Mouse (Mus musculus) megakaryocyte, embryonic 14.5 days (primary cell): ENCODE results near the gene Tor2a. TPM values are rescaled to one million over a fixed set of nuclear protein-coding genes. Genes with fewer than 3 reads are reported as not detected.

Source experiments
- H3K27me3 ChIP-seq: replicated peaks from 2 replicates; pipeline ENCODE3; 2012; ENCODE audit warnings: inconsistent platforms
- H3K36me3 ChIP-seq: replicated peaks from 2 replicates; pipeline ENCODE3; 2012; ENCODE audit warnings: low read length, inconsistent platforms, mixed read lengths
- H3K4me1 ChIP-seq: 2 replicates; pipeline ENCODE4 v1.6.1; 2012; ENCODE audit warnings: inconsistent platforms
- H3K4me3 ChIP-seq: replicated peaks from 2 replicates; pipeline ENCODE3; 2012; ENCODE audit warnings: moderate library complexity, mild to moderate bottlenecking, inconsistent platforms
- H3K9me3 ChIP-seq: 2 replicates; pipeline ENCODE4 v1.6.1; 2012; ENCODE audit warnings: inconsistent platforms
- FLI1 ChIP-seq: IDR thresholded peaks from 2 replicates; pipeline ENCODE4 v1.6.1; 2012; ENCODE audit warnings: low read length, inconsistent platforms, mixed read lengths
- GATA1 ChIP-seq: IDR thresholded peaks from 3 replicates; pipeline ENCODE4 v1.6.1; 2012; ENCODE audit warnings: mixed read lengths, low read length, inconsistent platforms, borderline replicate concordance
- polyA plus RNA-seq: library from polyadenylated mRNA; stranded (reverse); fragments of >175 nt; gene quantifications from 2 replicates; pipeline ENCODE4 v1.2.3, GENCODE M21; 2012; ENCODE audit warnings: low replicate concordance; ENCODE audit not compliant: insufficient read depth

The Tor2a gene
- polyA plus RNA-seq, 1 experiment, result 30.1 TPM

DNA sequence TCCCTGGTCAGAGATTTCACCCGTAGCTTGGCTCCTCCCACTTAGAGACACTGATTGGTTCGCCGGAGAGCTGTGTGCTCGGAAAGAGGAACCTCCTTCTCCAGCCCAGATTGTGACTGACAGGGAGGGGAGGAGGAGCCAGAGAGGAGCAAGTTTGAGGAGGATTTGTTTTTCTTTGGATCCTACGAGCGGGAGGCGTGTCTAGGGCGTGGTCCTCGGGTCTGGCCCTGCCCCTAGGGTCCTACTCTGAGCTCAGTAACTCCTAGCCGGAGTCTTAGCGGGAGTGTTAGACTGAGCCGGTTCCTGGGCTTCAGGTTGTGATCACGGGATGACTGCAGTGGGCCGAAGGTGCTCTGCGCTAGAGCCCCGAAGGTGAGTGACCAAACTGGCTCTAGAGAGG, 29.6 kb upstream of the Tor2a start:
- Histone ChIP-seq H3K9me3 (0 out of 2 replicates have a peak, but pooled peaks cover 4% of the 10 kb centered on the region), H3K27me3 (no peaks in the 10 kb centered on the region), H3K4me3 (peak overlapping the region; percentile 88), H3K4me1 (peaks cover 68% of the 10 kb centered on the region), H3K36me3 (peaks cover 57% of the 10 kb centered on the region)
- no peak for TF ChIP-seq FLI1
- TF ChIP-seq GATA1, result no peak

DNA sequence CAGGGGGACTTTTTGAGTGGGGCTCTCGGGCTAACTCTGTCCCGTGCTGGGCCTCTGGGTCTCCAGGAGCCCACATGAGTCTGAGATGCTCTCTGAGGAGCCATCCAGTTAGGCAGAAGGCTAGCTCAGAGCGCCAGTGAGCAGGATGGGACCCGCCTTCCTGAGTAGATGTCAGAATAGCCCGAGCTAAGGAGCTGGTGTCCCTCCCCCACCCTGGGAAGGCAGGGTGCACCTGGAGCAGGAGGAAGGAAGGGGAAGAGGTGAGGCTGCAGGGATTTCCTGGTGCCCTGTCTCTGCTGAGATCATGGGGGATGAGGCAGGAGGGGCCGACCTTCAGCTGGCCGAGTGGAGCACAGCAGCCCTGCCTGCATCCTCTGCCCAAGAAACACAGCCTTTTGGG, 28.6 kb upstream of the Tor2a start:
- peak overlapping the region; percentile 56 for H3K4me3 ChIP-seq
- H3K9me3 ChIP-seq, result 0 out of 2 replicates have a peak, but pooled peaks cover 4% of the 10 kb centered on the region
- peaks cover 67% of the 10 kb centered on the region for H3K4me1 ChIP-seq
- H3K36me3 ChIP-seq, result peaks cover 61% of the 10 kb centered on the region
- TF ChIP-seq GATA1, result no peak
- TF ChIP-seq FLI1, result no peak
- no peaks in the 10 kb centered on the region for H3K27me3 ChIP-seq

GRCm38 (mm10) chr2:32729547-32729946, 27.5 kb upstream of the Tor2a start:
- Histone ChIP-seq H3K4me1 (peaks cover 70% of the 10 kb centered on the region), H3K9me3 (0 out of 2 replicates have a peak, but pooled peaks cover 4% of the 10 kb centered on the region), H3K27me3 (no peaks in the 10 kb centered on the region), H3K36me3 (peaks cover 62% of the 10 kb centered on the region), H3K4me3 (no peak overlapping the region)
- TF ChIP-seq GATA1 (no peak), FLI1 (no peak)

DNA sequence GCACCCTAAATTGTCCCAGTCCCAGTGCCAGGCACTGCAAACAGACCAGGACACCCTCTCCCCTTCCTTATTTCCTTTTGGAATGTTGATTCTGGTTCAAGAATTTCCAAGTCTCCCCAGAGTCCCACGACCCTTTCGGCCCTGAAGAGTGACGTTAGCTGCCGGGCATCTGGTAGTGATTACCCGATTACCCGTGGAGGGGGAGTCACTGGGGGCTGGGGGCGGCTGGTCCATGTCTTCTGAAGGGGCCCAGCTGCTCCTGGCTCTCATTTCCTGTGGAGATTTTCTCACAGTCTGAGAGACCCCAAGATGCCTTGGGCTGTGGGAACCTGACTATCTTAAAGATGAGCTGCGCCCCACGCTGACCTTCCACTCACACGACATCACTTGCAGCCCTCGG, 26.2 kb upstream of the Tor2a start:
- no peaks in the 10 kb centered on the region for H3K9me3 ChIP-seq
- peaks cover 73% of the 10 kb centered on the region for H3K4me1 ChIP-seq
- H3K36me3 ChIP-seq, result peaks cover 50% of the 10 kb centered on the region
- no peak for TF ChIP-seq GATA1
- no peak for TF ChIP-seq FLI1
- H3K4me3 ChIP-seq, result no peak overlapping the region
- H3K27me3 ChIP-seq, result no peaks in the 10 kb centered on the region

DNA sequence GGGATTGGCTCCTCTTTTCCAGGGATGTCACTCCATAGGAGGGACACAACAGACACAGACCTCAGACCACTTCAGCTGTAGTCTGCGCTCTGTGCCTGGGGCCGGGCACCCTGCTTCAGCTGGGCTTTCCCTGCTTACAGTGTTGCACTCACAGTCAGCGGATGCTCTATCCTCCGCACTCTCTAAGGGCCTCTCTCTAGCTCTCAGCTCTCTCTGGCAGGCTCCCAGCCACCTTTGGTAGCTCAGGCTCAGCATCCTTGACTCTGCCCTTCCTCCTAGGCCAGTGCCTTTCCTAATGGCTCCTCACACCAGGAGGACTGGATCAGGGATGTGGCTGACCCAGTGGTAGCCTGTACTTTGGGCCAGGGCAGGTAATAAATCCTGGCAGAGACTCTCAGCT, 25.1 kb upstream of the Tor2a start:
- Histone ChIP-seq H3K4me3 (no peak overlapping the region), H3K4me1 (peaks cover 83% of the 10 kb centered on the region), H3K36me3 (peaks cover 47% of the 10 kb centered on the region), H3K27me3 (no peaks in the 10 kb centered on the region), H3K9me3 (no peaks in the 10 kb centered on the region)
- TF ChIP-seq GATA1, result no peak
- no peak for TF ChIP-seq FLI1

DNA sequence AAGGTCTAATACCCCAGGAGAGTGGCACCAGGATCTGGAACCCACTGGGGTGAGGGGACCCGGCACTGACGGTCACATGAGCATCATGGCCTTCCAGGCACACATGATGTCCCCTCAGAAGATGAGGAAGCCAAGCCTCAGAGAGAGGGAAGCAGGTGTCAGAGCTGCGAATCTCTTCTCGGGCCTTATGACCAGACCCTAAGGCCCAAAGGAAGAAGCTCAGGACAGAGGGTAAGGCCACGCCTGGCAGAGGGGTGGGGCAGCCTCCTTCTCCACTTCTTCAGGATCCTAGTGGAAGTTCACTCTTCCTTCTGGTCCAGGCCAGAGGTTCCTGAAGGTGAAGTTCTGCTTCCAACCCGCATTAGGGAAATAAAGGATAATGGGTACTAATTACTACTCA, 24.3 kb upstream of the Tor2a start:
- no peaks in the 10 kb centered on the region for H3K27me3 ChIP-seq
- no peak for TF ChIP-seq GATA1
- TF ChIP-seq FLI1, result no peak
- no peak overlapping the region for H3K4me3 ChIP-seq
- no peaks in the 10 kb centered on the region for H3K9me3 ChIP-seq
- H3K36me3 ChIP-seq, result peaks cover 51% of the 10 kb centered on the region
- peaks cover 83% of the 10 kb centered on the region for H3K4me1 ChIP-seq

DNA sequence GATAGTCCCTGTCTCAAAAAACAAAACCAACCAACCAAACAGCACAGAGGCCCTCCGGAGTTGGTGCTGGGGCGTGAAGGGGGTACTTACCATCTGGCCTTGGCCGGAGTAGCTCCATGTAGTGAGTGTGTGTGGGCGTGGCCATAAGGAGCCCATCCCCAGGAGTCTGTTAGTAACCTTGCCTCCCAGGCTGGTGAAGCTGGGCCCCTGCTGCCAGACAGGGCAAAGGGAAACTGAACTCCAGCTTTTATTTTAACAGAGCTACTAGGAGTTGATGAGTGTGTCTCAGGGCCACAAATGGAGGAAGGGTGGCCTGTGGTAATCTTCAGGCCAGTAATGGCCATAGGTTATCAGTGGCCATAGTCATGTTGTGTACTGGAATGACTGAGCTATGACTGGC, 22.6 kb upstream of the Tor2a start:
- H3K27me3 ChIP-seq, result no peaks in the 10 kb centered on the region
- H3K4me1 ChIP-seq, result peaks cover 85% of the 10 kb centered on the region
- no peak for TF ChIP-seq FLI1
- TF ChIP-seq GATA1, result no peak
- peaks cover 43% of the 10 kb centered on the region for H3K36me3 ChIP-seq
- H3K4me3 ChIP-seq, result peak overlapping the region; percentile 80
- H3K9me3 ChIP-seq, result no peaks in the 10 kb centered on the region

DNA sequence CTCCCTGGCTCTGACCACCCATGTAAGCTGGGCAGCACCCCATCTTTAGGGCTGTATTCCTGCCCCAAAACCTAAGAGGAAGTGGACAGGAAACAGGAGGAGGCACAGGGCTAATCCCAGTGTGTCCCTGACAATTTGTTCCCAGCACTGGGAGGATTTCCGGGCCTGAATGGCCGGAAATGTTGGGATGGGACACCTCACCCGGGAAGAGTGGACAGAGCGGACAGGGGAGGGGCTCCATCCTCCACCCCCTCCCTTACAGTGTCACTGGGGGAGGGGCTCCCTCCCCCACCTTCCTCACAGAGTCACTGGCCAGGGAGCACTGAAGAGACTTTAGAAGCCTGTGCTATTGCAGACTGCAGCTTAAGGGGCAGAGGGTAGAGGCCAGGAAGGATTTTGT, 22.1 kb upstream of the Tor2a start:
- Histone ChIP-seq H3K36me3 (peaks cover 41% of the 10 kb centered on the region), H3K4me1 (peaks cover 89% of the 10 kb centered on the region), H3K4me3 (peak overlapping the region; percentile 80), H3K27me3 (no peaks in the 10 kb centered on the region), H3K9me3 (no peaks in the 10 kb centered on the region)
- TF ChIP-seq FLI1, result no peak
- no peak for TF ChIP-seq GATA1

- H3K4me3 ChIP-seq, result peak overlapping the region; percentile 52
- TF ChIP-seq FLI1 (no peak), GATA1 (no peak)
- no peaks in the 10 kb centered on the region for H3K27me3 ChIP-seq
- peaks cover 79% of the 10 kb centered on the region for H3K4me1 ChIP-seq
- H3K9me3 ChIP-seq, result no peaks in the 10 kb centered on the region
- peaks cover 42% of the 10 kb centered on the region for H3K36me3 ChIP-seq
Measured at GRCm38 (mm10) chr2:32736306-32736829, 20.7 kb upstream of the Tor2a start.

GRCm38 (mm10) chr2:32737008-32737407, 20.0 kb upstream of the Tor2a start:
- Histone ChIP-seq H3K4me3 (peak overlapping the region; percentile 71), H3K27me3 (peaks cover 5% of the 10 kb centered on the region), H3K4me1 (peaks cover 74% of the 10 kb centered on the region), H3K9me3 (no peaks in the 10 kb centered on the region), H3K36me3 (peaks cover 44% of the 10 kb centered on the region)
- TF ChIP-seq FLI1, result no peak
- TF ChIP-seq GATA1, result no peak

DNA sequence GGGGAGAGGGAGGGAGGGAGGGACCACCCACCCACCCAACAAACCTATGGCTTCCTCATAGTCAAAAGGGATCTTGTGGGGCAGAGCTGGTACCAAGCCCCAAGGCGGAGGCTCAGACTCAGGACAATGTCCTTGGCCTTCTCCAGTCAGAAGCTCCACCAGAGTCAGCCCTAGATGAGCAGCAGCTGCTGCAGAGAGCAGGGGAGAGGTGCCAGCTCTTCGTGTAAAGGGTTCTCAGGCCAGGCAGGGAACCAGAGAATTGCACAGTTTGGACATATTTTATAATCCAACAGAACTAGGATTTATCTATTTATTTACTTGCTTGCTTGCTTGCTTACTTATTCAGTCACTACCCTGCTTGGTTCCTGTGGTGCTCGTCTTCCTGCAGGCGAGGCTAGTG, 17.7 kb upstream of the Tor2a start:
- Histone ChIP-seq H3K4me1 (peaks cover 53% of the 10 kb centered on the region), H3K27me3 (peaks cover 12% of the 10 kb centered on the region), H3K9me3 (no peaks in the 10 kb centered on the region), H3K36me3 (peaks cover 50% of the 10 kb centered on the region), H3K4me3 (no peak overlapping the region)
- no peak for TF ChIP-seq GATA1
- TF ChIP-seq FLI1, result no peak
